Mouse (Mus musculus): ENCODE measurements around the gene Ksr1.

GRCm38 (mm10) chr11:79063616-79064015 is 82.6 kb downstream of the Ksr1 start:
- TF ChIP-seq POLR2A (IDR thresholded peaks at IDR 0.05; ENCODE audit: insufficient read length, low read depth) (no peak), E2F4 (IDR thresholded peaks at IDR 0.05; ENCODE audit: insufficient read depth) (no peak), CEBPB (IDR thresholded peaks at IDR 0.05; ENCODE audit: insufficient read depth, poor library complexity, severe bottlenecking) (no peak), SRF (IDR thresholded peaks at IDR 0.05; ENCODE audit: control insufficient read depth, insufficient read length, low read depth) (no peak), USF1 (IDR thresholded peaks at IDR 0.05; ENCODE audit: low read depth) (no peak), MAX (IDR thresholded peaks at IDR 0.05; ENCODE audit: low read depth) (no peak), TCF12 (IDR thresholded peaks at IDR 0.05; ENCODE audit: insufficient read depth, poor library complexity, severe bottlenecking) (no peak), POLR2AphosphoS2 (IDR thresholded peaks at IDR 0.05; ENCODE audit: insufficient read length, low read depth) (no peak), MYOG (IDR thresholded peaks at IDR 0.05; ENCODE audit: control insufficient read depth in 1 of 3, insufficient read depth in 1 of 3, insufficient read length in 2 of 3, low read depth in 2 of 3) (no peak), MYOD1 (IDR thresholded peaks at IDR 0.05; ENCODE audit: control insufficient read depth in 1 of 3, insufficient read length in 2 of 3, low read depth in 2 of 3) (no peak)
